Mouse (Mus musculus) left cerebral cortex, adult 18-20 months (tissue): ENCODE data around the gene Methig1. TPM values are rescaled to one million over a fixed set of nuclear protein-coding genes. Genes with fewer than 3 reads are reported as not detected.
"Not testable (repeated sequence)": the region's sequence is repeated elsewhere in the genome, so short reads cannot be mapped to it uniquely, and the experiment has no call there.

Source experiments
- DNase-seq, 2 experiments: peaks; one replicate each; pipeline ENCODE4 v3.0.0; 2021 to 2022; ENCODE audit warnings: low spot score in 2 of 2, mixed read lengths in 1 of 2
- long read RNA-seq, 2 experiments: library from polyadenylated mRNA; stranded (forward); transcript quantifications; one replicate each; pipeline ENCODE4 v2.0.0; 2021
- total RNA-seq, 2 experiments: library from RNA; stranded (reverse); gene quantifications; 2 replicates each; pipeline ENCODE4 v1.2.3; 2021

The Methig1 gene
- not detected for total RNA-seq
- long read RNA-seq, experiment 1, result 0 reads
- long read RNA-seq, experiment 2, result 0 reads

DNA sequence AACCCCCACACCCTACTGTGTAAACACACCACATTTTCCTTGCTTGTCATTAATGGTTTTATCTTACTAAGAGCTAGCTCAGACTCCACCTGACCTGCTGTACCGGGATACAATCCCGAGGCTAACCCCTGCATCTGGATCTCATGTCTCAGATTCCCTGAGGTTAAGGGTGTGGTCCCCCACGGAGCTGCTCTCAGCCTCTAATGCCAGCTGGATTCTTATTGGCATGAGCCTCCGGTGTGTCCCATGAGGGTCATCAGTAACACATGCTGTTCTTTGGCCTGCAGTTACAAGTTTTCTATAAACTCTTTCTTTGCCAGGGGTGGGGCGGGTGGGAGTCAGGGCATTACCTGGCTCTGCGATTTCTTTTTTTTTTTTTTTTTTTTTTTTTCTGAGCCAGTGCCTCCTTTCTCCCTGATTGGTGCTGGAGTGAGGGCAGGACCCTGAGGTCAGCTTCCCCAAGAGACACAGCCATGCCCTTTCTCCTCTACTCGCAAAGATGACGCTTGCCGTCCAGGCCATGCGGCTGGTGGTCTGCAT, at the start of gene Methig1, which contains the start of gene Mettl7a2:
Gene Methig1 (plus strand): TSS at position 439 of the 540 bp plus-strand sequence.
Gene Mettl7a2 (plus strand): TSS at position 490 of the 540 bp plus-strand sequence.
- no peak for DNase-seq

DNA sequence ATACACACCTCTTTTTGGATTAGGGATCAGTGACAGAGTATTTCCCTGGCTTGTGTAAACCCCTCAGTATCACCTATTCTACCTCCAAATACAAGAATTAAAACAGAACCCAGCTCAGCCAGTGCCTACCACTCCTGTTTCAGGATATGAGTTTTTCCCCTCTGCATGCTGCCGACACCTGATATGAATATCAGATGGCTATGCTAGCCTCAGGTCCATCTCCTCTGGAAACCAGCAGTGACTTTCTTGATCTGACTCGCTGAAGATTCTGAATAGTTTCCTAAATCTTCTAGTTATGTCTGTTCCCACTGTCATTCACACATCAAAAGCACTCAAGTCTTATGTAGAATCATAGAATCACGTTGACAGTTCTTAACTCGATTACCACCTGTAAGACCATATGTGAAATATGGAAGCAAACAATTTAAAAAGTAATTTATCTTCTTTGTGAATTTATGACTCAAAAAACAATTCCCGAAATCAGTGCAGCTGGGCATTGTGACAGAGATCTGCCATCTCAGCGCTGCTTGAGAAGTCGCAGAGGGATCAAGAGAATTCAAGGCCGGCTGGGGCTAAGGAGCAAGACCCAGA, 49.4 kb upstream of the Methig1 start:
- no peak for DNase-seq

DNA sequence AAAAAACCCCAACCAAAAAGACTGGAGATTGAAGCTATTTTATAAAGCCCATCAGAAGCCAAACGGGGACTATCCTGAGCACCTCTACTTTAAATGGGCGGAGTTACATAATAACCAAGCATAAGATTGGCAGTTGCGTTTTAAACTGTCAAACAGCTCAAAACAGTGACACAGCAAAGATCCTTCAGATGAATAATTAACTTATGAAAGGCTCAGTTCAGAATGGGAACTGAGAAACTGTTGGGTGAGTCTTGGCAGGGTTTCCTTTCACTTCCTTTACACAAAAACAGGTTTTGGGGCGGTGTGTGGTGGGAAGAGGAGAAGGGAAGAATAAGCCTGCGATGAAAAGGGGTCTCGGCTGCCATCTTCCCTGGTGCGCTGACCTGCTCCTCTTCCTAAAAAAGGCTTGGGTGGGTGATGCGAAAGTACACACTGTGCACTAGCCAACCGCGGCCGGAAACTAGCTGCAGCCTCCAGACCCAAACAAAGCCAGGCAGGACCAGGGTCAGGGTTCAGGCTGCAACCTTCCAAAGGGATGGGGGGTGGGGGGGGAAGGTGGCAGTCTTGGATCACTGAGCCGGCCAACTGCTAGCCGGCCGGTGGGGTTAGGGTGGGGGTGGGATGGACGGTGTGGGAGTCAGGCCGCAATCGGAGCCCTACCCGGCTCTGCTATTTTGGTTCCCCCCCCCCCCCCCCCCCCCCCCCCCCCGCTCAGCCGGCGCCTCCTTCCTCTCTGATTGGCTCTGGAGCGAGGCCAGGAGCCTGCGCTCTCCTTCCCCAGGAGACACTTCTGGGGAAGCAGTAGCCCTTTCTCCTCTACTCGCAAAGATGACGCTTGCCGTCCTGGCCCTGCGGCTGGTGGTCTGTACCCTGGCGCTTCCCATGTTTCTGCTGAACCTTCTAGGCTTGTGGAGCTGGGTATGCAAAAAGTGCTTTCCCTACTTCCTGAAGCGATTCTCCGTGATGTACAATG, 48.6 kb upstream of the Methig1 start, which contains the start of gene Mettl7a1:
Gene Mettl7a1 (plus strand): TSS at position 122 of the 973 bp plus-strand sequence.
- DNase-seq, result peak; percentile 85

DNA sequence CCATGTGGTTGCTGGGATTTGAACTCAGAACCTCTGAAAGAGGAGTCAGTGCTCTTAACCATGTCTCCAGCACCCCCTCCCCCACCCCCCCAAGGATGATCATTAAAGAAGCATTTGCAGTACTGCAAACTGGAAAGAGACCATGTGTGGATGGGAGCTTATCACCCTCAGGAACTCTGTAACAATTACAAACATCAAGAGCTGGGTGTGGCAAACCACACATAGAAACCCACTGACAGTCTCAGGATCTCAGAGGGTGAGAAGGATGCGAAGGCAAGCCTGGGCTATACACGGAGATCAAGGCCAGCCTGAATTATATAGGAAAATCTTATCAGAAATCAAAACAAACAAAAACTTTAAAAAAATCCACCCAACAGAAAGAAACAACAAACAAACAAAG, 46.7 kb upstream of the Methig1 start:
- DNase-seq, result no peak

DNA sequence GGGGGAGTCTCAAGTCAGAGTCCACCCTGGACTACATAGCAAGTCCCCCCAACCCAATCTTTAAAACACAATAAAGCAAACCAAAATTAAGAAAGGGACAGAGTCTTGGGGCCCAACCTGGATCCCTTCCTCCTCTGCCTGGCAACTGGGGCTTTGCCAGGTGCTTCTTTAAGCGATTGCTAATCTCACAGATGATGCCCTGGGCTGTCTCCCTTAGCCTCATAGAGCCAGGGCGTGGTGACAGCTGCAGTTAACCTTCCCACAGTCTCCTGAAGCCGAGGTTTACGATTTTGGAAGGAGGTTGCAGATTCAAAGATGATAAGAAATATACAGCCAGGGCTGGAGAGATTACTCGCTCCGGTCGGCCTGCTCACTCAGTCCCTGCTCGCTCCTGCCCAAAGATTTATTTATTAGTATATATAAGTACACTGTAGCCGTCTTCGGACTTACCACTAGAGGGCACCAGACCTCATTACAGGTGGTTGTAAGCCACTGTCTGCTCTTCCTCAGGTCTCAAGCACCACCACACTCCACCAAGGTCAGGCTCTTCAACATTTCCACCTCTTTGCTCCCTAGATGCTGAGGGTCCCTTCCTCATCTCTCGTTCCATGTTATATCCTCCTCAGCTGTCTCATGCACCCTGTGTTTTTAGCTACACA, 45.4 kb upstream of the Methig1 start:
- peak in 1 of 2 experiments; percentile 19 for DNase-seq

DNA sequence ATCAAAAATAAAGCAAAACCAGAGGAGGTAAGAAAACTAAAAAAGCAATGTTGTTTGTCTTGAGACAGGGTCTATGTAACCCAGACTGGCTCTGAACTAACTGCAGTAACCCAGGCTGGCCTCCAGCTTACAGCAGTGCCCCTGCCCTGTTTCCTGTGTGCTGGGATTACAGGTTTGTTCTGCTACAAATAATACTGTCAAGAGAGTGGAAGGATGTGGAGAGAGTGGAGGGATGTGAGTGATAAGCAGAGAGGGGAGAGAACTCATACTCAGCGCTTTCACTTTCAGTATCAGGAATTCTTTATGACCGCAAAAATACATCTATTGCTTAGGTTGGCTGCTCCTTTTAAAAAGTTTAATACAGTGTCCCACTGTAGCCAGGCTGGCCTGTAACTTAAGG, 40.6 kb upstream of the Methig1 start:
- DNase-seq, result no peak

DNA sequence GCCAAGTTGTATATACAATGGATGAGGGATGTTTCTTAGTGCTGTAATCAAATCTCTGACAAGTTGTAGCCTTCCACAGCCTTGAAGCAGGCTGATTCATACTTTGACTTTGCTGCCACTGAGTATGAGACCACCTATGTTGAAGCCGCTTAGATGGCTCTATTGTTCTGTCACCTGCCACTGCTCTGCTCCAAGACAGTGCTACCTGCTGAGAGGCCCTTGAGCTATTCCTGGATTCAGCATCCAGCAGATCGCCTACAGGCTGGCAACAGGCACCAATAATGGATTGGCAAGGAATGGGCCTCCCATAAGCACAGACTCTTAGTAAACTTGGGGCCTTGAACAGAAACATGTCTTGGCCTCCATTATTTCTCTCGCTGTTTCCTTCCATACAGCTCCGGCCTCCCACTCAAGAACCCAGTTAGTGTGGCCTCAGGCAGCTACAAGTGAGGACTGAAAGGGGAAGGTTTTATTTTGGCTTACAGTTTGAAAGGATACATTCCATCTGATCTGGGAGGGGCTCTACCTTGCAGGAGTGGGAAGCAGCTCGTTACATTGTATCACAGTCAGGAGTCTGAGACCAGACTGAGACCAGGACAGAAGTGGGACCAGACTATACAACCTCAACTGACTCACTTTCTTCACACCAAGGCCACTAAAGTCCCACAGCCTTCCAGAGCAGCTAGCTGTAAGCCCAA, 38.4 kb upstream of the Methig1 start:
- no peak for DNase-seq

DNA sequence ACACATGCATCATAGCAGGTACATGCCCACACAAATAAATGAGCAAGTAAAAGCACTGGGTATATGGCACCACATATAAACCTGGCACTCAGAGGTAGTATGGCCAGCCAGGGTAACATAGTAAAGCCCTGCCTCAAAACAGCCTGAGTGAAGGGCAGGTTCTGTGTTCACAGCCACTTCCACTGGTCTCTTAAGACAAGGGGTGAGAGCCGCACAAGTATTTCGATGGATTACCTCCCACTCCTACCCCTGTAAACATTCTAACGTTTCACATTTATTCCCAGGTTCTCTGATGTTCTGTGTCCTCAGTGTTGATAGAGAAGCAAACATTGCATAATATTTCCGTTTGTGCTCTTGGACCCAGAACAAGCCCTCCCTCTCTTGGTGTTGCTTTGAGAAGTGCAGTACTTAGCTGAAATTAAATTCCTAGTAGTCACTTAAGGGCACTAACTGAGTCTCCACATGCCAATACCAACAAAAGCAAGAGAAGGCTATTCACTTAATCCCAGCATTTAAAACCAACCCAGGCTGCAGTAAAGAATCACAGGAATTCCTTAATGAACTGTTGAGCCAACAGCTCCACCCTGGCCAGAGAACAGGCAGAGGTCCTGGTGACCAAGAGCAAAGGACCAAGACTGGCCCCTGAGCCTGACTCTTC, 34.8 kb upstream of the Methig1 start:
- DNase-seq, result not testable (repeated sequence)

DNA sequence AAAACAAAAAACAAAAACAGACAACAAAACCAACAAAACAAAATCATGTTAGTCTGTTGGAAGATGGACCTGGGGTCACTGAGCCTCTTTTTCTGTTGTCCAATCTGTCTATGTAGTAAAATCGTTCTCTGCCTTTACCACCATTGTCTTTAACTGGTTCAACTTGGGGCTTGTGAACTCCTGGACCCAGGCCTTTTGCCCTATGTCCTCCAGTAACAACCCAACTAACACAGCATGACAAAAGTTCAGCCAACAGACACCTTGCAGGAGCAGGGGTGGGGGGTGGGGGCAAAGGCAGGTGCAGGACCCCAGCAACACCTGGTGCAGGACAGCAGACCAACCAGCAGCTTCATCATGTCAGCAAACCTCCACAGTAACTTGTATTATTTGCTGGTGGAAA, 33.1 kb upstream of the Methig1 start:
- DNase-seq, result no peak

DNA sequence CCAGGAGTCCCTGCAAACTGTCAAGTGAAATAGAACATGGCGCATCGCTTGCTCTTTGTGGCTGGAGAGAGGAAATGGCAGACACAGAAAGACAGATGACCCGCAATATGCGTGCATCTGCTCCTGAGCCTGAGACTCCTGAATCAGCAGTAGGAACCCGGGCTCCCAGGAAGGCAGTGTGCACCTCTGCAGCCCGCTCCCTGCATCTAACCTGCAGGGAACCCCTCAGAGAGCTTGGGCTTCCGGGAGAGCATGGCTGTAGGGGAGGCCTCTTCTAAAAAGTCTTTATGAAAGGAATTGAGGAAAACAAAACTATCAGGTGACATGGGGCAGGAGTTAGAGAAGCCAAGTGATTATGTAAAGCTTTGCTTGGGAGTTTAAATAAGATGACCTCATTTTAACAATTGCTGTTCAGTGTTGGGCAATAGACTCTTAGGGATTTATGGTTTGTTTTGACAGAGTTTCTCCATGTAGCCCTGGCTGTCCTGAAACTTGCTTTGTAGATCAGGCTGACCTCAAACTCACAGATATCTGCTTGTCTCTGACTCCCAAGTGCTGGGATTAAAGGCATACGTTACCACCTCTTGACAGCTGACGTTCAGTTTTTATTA, 32.5 kb upstream of the Methig1 start:
- no peak for DNase-seq

DNA sequence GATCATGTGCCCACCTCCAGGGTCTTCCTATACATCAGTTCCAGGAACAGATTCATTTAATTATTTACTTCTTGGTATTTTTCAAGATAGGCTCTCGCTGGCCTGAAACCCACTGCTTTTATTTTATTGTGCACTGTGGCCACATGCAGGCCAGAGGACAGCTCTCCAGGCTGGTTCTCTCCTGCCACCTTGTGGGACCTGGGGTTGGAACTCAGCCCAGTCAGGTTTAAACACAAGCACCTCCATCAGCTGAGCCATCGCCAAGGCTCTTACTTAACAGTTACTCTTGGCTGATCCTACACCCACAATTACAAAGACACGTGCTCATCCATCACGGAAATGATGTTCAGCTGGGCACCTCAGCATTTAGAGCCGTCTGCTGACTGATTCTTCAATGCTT, 31.8 kb upstream of the Methig1 start:
- no peak for DNase-seq

DNA sequence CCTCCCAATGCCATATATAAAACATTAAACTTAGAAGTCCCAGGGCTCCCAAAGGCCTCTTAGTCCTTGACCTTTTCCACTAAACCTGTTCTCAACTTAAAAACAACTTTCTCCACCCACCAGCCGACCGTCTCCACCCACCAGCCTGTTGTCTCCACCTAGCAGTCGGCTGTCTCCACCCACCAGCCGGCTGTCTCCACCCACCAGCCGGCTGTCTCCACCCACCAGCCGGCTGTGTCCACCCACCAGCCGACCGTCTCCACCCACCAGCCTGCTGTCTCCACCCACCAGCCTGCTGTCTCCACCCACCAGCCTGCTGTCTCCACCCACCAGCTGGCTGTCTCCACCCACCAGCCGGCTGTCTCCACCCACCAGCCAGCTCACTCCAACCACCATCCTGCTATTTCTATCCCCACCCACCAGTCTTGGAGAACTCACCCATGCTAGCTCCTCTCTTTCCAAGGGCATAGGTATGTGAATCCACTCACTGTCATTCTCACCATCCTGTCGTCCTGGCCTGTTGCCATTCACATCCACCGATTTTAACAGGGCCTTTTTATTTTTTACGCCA, 28.8 kb upstream of the Methig1 start:
- DNase-seq, result peak; percentile 27 to 32

DNA sequence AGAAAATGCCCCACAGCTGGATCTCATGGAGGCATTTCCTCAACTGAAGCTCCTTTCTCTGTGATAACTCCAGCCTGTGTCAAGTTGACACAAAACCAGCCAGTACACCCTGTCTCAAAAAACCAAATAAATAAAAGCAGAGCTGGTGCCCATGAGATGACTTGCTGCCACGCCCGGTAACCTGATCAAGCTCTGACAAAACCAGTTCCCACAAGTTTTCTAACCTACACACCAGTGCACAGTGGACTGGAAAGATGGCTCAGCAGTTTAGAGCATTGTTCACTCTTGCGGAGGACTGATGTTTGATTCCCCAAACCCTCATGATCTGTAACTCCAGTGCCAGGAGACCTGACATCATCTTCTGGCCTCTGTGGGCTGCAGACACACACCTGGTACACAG, 27.7 kb upstream of the Methig1 start:
- DNase-seq, result no peak

DNA sequence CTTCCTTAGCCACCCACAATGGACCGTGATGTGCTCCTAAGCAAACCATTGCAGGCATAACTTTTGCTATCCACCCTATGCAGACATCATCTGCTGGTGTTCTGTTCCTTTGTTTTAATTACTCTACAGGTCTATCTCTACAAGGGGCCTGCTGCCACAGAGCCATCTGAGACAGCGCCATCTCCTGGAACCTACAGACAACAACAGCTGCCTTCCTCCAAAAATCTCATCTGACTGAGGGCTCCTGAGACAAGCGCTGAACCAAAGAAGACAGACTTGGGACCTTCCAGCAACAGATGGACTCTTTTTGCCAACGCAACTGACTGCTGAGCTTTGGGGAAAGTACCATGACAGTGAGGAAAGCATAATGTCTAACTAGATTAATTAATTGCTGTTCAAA, 24.9 kb upstream of the Methig1 start:
- not testable (repeated sequence) for DNase-seq

DNA sequence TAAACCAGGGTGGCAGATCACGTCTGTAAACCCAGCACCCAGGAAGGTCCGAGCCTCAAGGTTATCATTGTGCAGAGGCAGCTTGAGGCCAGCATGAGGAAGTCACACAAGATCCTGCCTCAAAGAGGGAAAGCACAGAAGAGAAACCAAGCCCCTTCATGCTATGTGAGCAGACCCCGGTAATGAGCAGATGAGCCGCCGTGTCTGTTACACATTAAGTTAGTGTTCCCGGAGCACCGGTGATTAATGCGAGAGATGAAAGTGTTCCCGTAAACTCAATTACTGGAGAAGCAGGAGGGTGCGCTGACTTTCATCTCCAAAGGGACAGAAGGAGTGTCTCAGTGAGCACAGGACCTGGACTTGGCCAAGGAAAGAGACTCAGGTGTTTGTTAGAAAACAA, 23.6 kb upstream of the Methig1 start:
- DNase-seq, result not testable (repeated sequence)

DNA sequence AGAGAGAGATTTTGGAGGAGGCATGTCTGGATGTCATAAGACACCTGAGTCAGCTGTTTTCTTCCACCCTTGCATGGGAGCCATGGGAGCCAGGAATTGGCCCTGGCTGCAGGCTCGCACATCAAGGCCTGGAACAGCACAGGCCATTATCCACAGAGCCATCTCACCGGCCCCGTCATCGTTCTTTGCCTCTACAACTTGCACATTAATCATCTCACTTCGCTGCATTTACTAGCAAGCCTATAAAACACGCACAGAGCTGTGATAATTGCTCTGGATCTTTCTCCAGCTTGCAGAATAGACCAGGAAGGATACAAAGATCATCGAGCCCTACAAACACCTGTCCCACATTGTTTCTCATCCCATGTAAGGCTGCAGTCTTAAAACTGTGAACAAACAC, 22.2 kb upstream of the Methig1 start:
- DNase-seq, result no peak

DNA sequence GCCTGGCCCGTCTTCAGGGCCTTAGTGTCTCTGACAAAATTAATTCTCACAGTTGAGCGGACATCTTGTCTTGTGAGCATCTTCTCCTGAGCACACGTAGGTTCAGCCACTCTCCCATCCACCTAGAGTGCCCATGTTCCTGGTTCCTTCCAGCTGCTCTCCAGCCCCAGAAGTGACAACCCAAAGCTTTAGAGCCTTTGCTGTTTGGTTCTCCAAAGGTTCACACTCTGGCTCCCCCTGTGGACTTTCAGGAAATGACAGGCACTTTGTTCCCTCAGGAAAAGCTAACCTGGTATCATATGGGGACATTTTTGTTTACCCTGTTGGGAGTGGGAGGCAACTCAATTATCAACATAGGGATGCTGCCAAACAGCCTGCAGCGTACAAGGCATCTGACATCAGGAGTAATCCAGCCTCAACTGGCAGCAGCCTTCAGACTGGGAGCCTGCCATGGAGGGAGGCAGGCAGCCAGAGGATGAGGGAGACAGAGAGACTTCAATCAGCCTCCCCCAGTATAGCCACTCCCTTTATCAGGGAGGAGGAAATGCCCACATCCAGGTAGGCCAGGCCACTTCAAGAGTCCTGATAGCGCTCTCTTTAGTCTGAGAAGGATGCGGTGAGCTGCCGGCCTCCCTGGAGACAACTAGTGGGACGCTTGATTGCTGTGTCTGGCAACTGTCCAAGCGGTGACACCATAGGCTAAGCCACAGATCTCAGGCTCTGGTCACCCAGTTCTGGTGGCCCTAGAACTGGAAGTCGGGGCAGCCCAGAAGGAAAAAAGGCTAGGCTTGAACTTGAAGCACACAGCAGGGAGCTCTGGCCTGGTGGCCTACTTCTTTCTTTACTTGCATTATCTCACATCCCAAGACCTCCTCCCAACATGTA, 20.6 kb upstream of the Methig1 start:
- not testable (repeated sequence) for DNase-seq

DNA sequence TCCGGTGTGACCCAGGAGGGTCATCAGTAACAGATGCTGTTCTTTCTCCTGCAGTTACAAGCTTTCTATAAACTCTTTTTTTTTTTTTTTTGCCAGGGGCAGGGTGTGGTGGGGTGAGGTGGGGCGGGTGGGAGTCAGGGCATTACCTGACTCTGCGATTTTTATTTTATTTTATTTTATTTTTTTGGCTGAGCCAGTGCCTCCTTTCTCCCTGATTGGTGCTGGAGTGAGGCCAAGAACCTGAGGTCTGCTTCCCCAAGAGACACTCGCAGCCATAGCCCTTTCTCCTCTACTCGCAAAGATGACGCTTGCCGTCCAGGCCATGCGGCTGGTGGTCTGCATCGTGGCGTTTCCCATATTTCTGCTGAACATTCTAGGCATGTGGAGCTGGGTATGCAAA, 18.3 kb upstream of the Methig1 start, which contains the start of gene Mettl7a3:
Gene Mettl7a3 (plus strand): TSS at position 301 of the 400 bp plus-strand sequence.
- DNase-seq, result no peak
